Mouse (Mus musculus): ENCODE results near the gene Xaf1.

Gene Xaf1

DNA sequence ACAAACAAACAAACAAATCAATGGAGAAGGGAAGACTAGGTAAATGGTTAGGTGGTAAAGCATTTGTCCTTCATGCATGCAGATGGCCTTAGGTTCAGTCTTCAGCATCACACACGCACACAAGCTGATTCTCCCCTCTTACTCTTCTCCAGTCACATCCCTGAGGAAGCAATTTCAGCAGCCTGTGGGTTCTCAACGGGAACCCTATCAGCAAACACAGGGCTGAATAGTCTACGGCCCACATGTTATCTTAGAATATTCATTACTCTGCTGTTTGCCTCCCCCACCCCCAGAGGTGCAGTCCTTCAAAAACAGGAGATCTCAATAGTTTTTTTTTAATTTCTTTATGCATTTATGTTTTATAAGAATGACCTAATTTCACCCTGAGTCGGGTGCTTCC is 9.1 kb downstream of the Xaf1 start:
- in situ Hi-C loops (cut with MboI; ENCODE audit: unreplicated experiment in 2 of 2) = no loop called here

DNA sequence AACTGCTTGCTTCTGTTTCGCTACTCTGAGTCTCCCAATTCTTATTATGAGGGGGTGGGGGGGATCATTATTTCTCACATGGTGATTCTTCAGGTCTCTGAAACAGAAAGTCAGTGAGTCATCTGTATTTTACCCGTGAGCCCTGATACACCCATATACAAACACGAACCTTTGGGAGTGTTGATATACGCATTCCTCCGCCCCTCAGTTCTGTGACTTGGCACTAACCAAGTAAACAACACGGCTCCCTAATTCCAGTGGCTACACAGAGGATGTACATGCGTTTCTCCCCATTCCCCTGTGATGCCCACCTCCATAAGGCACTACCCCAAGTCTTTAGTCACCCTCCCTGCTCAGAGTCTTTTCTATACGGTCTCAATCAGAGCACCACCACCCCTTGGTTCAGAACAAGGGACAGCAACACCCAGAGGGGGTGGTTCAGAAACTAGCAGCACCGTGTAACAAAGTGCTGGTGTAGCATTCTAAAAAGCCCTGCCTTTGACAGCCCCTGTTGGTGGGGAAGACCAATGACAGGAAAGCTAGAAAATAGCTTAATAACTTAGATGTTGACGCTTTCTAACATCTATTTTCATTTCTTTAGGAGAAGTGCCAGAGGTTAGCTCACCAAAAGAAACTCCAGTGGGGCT is 10.0 kb downstream of the Xaf1 start:
- in situ Hi-C loops (cut with MboI; ENCODE audit: unreplicated experiment in 2 of 2) = no loop called here

- in situ Hi-C loops (cut with MboI; ENCODE audit: unreplicated experiment in 2 of 2) = no loop called here
Observed at GRCm38 (mm10) chr11:72314151-72314895, 12.9 kb downstream of the Xaf1 start, which contains the start of gene Fbxo39. Fbxo39 (plus strand) TSS chr11:72314444.

DNA sequence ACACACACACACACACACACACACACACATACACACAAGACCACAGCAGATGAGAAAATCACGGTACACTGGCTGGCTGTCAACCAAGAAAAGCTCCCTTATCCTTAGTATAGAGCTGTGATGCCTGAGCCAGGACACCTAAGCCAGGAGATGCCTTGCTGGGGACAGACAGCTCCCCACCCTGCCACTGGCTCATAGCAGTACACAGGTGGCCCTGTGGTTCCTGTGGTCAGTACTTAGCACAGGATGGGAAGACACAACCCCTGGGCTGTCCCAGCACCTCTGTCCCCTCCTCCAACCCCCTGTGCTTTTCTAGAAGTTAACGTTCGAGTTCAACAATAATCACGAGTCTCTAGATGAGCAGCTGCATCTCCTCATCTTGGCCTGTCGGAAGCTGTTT is 16.6 kb downstream of the Xaf1 start:
- in situ Hi-C loops (cut with MboI; ENCODE audit: unreplicated experiment in 2 of 2) = loop anchor here in 1 of 2 experiments (5.0 kb wide), 1 partner anchor 96 kb away; no protein-coding TSS in a partner anchor

DNA sequence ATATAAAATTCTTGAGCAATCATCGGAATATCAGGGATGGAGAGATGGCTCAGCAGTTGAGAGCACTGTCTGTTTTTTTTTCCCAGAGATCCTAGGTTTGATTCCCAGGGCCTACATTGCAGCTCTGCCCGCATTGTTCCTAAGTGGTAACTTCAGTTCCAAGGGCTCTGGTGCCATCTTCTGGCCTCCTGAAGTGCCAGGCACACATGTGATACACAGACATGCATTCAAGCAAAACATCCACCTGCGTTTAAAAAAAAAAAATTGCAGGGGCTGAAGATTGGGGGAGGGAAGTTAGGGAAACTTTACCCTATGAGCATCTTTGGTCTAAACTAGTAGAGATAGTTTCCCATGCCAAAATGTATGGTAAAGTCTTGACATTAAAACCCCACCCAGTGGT is 23.0 kb downstream of the Xaf1 start:
- in situ Hi-C loops (cut with MboI; ENCODE audit: unreplicated experiment in 2 of 2) = loop anchor here in 1 of 2 experiments (10.0 kb wide), 1 partner anchor 270 kb away; no protein-coding TSS in a partner anchor

GRCm38 (mm10) chr11:72325701-72326100 is 24.3 kb downstream of the Xaf1 start:
- in situ Hi-C loops (cut with MboI; ENCODE audit: unreplicated experiment in 2 of 2) = loop anchor here in 1 of 2 experiments (10.0 to 25.0 kb wide), 2 partner anchors 271 to 687 kb away; partner anchors contain the start of gene Camkk1

GRCm38 (mm10) chr11:72332951-72333667 is 31.7 kb downstream of the Xaf1 start:
- in situ Hi-C loops (cut with MboI; ENCODE audit: unreplicated experiment in 2 of 2) = loop anchor here in 1 of 2 experiments (25.0 kb wide), 1 partner anchor 679 kb away; the partner anchor contains the start of gene Camkk1

DNA sequence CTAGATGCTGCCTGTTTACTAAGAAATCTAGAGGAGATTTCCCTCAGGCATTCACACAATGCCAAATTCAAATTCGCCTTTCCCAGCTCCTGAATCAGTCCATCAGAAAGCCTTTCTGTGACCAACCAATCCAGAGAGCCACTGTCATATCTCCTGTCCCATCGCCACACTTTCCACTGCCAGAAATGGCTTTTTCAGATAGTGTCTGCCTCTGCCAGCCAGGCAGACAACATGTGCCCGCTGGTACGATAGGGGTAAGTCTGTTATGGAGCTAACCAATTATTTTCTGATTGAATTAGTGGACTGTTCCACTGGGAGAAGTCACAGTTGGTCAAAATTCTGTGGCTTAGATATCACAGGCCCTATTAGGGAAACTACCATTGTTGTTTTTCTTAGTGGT is 33.2 kb downstream of the Xaf1 start:
- in situ Hi-C loops (cut with MboI; ENCODE audit: unreplicated experiment in 2 of 2) = loop anchor here in 1 of 2 experiments (25.0 kb wide), 1 partner anchor 678 kb away; the partner anchor contains the start of gene Camkk1

DNA sequence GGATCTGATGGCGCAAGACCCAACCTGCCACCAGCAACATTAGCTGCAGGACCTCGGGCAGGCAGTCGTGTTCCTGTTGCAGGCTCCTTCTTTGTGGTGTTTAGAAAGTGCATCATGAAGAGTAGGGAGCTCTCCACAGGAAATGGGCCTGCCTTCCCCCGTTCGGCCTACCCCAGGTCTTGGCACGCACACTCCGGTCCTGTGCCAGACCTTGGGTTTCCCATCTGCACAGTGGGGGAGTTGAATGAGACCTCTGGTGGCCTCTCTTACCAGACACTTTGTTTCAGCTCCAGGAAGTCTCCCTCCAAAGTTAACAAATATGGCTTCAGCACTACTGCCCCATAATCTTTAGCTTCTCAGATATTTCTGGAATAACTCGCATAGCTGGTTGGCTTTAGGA is 35.3 kb downstream of the Xaf1 start:
- in situ Hi-C loops (cut with MboI; ENCODE audit: unreplicated experiment in 2 of 2) = loop anchor here in 1 of 2 experiments (25.0 kb wide), 1 partner anchor 676 kb away; the partner anchor contains the start of gene Camkk1

GRCm38 (mm10) chr11:72338437-72338871 is 37.0 kb downstream of the Xaf1 start:
- in situ Hi-C loops (cut with MboI; ENCODE audit: unreplicated experiment in 2 of 2) = loop anchor here in 1 of 2 experiments (25.0 kb wide), 1 partner anchor 674 kb away; the partner anchor contains the start of gene Camkk1

GRCm38 (mm10) chr11:72339716-72340115 is 38.3 kb downstream of the Xaf1 start:
- in situ Hi-C loops (cut with MboI; ENCODE audit: unreplicated experiment in 2 of 2) = loop anchor here (5.0 to 25.0 kb wide), 5 partner anchors 117 to 1005 kb away; partner anchors contain the start of gene Camkk1 (in 1 of the 2)

- in situ Hi-C loops (cut with MboI; ENCODE audit: unreplicated experiment in 2 of 2) = loop anchor here (5.0 to 25.0 kb wide), 5 partner anchors 120 to 1008 kb away; partner anchors contain the start of gene Camkk1 (in 1 of the 2)
Observed at GRCm38 (mm10) chr11:72342549-72343237, 41.3 kb downstream of the Xaf1 start.

DNA sequence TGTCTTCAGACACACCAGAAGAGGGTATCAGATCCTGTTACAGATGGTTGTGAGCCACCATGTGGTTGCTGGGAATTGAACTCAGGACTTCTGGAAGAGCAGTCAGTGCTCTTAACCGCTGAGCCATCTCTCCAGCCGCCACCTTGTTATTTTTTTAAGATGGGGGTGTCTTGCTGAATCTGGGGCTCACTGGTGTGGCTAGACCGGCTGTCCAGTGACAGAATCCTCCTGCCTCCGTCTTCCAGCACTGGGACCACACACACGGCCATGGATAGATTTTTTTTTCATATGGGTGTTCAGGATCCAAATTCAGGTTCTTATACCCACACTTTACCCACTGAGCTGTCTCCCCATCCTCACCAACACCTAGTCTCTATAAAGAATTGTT is 41.8 kb downstream of the Xaf1 start:
- in situ Hi-C loops (cut with MboI; ENCODE audit: unreplicated experiment in 2 of 2) = loop anchor here (5.0 to 25.0 kb wide), 5 partner anchors 121 to 1008 kb away; partner anchors contain the start of gene Camkk1 (in 1 of the 2)

DNA sequence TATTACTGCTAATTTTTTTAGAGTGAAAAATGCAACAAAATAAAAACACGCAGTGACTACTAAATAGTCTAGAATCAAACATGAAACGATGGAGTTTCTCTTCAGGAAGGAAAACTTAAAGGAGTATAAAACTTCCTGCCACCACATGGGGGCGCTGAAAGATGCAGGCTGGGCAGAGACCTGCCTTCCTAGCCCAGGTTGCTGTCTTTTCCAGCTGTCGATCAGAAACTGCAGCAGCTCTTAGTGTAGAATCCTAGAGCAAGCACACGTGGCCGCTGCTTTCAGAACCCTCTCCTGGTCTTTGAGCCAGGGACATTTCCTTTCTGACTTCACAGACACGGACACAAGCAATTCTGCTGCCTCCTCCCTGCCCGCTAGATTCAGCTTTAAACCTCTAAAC is 42.5 kb downstream of the Xaf1 start:
- in situ Hi-C loops (cut with MboI; ENCODE audit: unreplicated experiment in 2 of 2) = loop anchor here (5.0 to 25.0 kb wide), 5 partner anchors 122 to 1009 kb away; partner anchors contain the start of gene Camkk1 (in 1 of the 2)

DNA sequence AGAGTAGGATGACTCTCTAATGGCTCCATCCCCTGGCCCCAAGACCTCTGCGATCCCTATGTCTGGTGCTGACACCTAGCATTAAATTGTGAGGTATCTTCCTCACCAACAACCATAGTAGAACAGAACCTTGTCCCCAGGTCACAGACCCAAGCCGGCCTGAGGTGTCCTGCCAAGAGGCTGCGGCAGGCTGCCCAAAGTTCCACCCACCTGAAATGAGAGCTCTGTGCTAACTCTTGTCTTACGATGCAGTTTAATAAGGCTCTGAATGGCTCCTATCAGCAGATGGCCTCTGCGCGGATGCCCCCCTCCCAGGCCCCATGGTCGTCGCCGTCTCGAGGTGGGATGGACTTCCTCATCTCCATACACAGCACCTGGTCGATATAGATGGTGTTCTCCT is 43.1 kb downstream of the Xaf1 start:
- in situ Hi-C loops (cut with MboI; ENCODE audit: unreplicated experiment in 2 of 2) = loop anchor here (5.0 to 25.0 kb wide), 5 partner anchors 122 to 1010 kb away; partner anchors contain the start of gene Camkk1 (in 1 of the 2)

DNA sequence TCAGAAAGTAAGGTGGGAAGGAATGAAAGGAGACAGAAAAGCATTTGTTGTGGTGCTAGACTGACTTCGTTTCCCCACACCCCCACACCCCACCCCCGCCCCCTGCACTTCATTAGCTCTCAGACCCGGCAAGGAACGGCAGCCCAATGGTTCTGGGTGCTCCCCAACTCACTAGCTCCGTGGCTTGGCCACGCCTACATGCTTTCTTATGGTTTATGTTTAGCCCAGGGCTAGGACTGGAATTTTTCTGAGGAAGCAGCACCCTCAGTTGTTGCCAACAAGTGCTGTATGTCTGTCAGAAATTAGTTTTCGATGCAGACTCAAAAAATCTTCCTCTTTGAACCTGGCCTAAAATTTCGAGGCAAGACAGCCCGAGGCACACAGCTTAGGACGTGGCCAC is 47.1 kb downstream of the Xaf1 start:
- in situ Hi-C loops (cut with MboI; ENCODE audit: unreplicated experiment in 2 of 2) = loop anchor here in 1 of 2 experiments (10.0 to 25.0 kb wide), 3 partner anchors 396 to 1014 kb away; partner anchors contain the start of gene Camkk1

DNA sequence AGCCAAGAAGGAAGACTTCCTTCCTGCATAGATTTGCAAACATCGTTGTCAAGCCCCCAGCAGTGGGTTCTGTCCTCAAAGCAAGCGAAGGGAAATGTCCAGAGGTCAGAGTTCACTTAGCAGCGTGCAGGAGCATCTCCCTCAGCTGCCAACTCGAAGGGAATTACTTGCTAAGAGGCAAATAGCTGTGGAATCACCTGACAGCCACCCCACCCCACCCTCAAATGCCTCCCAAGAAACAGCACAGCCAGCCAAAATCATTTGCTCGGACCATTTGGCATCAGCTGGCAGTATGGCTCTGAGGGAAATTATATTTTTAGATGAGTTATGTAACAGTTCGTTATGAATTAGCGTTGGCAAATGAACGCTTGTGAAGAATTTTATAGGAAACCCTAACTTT is 47.6 kb downstream of the Xaf1 start:
- in situ Hi-C loops (cut with MboI; ENCODE audit: unreplicated experiment in 2 of 2) = loop anchor here in 1 of 2 experiments (10.0 to 25.0 kb wide), 3 partner anchors 396 to 1014 kb away; partner anchors contain the start of gene Camkk1

GRCm38 (mm10) chr11:72349652-72350051 is 48.2 kb downstream of the Xaf1 start:
- in situ Hi-C loops (cut with MboI; ENCODE audit: unreplicated experiment in 2 of 2) = loop anchor here (5.0 to 25.0 kb wide), 6 partner anchors 78 to 2013 kb away; partner anchors contain the start of genes Camkk1 (in 1 of the 2), Olfr411 (in 1 of the 2) and Olfr412 (in 1 of the 2)

GRCm38 (mm10) chr11:72352272-72352671 is 50.8 kb downstream of the Xaf1 start:
- in situ Hi-C loops (cut with MboI; ENCODE audit: unreplicated experiment in 2 of 2) = loop anchor here (5.0 to 25.0 kb wide), 3 partner anchors 75 to 2010 kb away; partner anchors contain the start of genes Olfr411 (in 1 of the 2) and Olfr412 (in 1 of the 2)

Measured in v-Abl transformed pro-B cells (cell line).